Mouse (Mus musculus) neural tube, embryonic 10.5 days (tissue): Measurements from ENCODE around the gene Elk3.

Source experiments
- DNase-seq: peaks from one replicate; pipeline ENCODE4 v3.0.0-alpha.2; 2017; ENCODE audit warnings: low spot score; ENCODE audit errors: extremely low spot score

The Elk3 gene

DNA sequence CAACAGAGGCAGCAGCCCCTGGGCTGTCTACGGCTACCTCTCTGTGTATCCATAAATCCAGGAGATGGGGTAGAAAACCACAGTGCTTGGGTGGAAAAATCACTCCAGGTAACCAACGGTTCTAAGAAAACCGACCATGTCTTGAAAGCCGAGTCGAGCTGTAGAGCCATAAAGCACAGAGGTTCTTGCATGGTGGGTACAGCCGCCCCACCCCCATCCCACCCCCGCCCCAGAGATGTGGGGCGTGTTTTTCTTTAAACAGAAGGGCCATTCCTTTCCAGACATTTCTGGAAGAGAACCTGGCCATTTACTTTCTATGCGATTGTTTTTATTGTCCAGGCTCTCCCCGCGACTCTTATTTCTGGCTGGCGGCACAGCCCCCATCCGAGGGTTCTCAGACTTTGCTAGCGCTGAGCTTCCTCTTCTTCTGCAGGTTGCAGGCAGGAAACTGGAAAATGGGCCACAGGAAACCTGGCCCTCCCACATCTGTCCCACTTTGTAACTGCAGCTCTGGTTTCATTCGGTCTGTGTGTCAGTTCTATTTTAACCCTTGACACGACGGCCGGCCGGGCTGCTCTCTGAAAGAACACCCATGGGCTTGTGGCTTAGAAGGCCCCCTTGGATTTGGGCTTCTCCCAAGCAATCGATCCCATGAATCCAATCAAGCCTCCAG lies 16.3 kb downstream of the Elk3 start:
- no peak for DNase-seq

DNA sequence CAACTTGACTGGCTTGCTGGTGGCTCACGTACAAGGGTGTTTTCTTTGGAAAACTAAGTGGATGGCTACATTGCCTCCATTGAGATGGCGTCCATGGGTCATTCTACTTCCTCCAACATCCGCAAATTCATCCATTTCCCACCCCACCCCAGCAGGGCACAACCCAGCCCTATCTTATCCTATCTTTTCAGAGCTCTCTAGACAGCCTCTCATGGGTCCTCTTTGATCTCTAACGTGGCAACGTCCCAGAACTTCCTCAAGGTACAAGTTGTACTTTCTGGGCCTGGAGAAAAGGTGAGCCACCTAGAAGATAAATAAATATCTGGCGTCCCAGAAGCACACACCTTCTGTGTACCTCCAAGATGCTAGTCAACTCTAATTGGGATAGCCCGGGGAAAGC lies 17.3 kb downstream of the Elk3 start:
- DNase-seq, result no peak

DNA sequence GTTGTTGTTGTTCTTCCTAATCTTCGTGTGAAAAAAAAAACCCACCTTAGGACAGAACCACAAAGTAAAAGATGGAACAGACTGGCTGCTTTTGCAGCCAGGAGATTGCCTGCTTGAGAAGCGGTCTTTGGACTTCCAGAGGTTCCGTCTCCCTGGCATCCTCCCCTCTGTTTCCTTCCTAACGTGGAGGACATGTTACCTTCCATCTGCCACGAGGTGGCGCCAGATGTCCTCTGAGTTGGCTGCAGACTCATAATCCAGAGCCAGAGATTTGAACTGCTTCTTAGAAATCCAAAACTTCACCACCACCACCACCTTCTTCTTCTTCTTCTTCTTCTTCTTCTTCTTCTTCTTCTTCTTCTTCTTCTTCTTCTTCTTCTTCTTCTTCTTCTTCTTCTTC lies 19.1 kb downstream of the Elk3 start:
- DNase-seq, result peak; percentile 76

DNA sequence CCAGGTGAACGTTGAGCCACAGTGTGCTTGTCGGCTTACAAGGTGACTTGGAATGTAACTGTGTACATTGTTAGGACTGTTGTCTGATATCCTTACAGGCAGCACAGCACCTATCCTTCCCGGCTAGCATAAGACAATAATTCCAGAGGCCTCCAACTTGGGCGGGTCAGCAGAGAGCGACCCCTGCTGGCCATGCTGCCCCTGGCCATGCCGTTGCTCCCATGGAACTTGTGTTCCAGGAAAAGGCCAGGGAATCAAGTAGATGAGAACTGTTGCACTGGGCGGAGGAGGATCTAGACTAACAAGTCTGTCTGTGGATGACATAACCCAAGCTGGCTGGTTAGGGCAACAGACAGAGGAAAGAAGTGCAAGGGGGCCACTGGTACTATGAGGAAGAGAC lies 19.6 kb downstream of the Elk3 start:
- peak; percentile 64 for DNase-seq

DNA sequence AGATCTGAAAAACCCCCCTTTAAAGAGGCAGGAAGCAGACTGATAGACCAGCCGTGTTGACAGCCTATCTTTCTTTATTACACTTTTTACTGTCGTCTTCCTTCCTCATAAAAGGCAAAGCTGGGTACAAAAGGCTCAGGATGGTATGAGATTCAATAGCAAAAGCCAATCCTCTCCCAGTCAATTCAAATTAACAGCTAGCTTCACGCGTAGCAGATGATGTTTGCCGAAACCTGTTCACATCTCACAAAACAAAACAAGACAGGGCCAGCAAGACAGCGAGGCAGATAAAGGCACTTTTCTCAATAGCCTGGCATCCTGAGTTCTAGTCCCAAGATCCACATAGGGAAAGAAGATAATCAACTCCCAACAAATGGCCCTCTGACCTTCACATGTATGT lies 21.5 kb downstream of the Elk3 start:
- DNase-seq, result no peak

DNA sequence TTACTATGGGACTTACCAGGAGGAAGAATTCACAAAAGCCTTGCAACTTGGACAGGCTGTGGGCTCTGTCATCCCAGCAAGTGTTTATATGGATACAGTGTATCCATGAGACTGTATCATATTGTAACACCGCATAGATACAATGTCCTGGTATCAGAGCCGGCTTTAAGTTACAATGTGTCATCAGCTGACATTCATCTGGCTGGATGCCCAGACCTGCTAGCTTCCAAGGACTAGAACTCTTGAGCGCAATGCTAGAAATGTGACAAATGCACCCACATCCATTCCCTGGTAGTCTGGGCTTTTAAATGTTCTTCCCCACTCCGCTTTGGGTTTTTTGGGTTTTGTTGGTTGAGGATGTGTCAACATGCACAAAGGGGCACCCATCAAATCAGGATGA lies 22.6 kb downstream of the Elk3 start:
- no peak for DNase-seq

DNA sequence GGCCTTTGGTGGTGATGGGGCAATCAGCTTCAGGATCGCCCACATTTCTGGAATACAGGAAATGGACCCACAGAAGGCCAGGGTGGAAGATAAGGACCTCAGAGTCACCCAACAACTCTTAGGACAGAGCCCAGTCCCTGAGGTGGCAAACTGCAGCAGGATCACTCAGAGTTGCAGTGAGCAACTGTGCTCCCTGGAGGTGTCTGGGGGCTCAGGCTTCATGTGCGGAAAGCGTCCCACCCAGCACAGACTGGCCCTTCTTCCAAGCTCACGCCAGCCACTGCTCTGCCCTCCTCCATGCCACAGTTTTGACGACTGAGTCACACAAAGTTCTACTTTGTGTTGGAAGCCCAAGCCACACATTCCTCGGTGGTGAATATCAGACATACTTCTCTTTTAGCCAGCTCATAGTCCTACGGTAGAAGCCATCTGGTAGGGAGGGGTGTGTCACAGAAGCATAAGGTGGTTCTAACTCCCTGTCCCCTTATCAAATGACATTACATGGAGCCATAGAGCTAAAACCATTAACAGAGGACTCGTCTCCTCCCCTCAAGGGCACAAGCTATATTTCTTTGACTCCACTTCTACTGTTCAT lies 23.3 kb downstream of the Elk3 start:
- DNase-seq, result no peak

DNA sequence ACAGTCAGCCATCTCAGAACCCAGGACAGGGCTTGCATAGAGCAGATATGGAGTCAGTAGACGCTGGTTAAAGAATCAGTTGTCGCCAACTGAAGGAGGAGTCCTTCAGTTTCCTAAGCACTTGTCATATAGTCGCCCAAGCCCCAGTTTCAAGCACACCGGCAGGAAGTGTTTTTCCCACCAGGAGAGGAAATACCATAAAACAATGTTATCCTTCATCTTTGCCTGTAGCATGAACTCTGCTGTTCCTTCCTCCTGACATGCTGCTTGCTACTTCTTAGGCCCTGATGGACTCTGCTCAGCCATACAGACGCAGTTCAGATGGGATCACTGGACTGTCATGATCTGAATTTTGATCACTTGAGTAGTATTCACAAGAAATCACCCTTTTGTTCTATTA lies 25.4 kb downstream of the Elk3 start:
- no peak for DNase-seq

DNA sequence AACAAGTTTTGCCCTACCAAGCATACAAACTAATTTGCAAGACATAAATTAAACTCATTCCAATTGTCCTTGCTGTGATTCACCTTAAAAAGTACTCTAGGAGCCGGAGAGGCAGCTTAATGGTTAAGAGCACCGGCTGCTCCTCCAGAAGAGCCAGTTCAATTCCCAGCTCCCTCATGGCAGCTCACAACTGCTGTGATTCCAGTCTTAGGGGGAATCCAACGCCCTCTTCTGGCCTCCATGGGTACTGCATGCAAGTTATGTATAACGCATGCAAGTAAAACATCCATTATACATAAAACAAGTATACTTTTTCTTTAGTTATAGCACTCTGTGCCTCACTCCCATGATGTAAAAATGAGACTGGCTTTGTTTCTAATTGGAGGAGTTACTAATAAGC lies 27.7 kb downstream of the Elk3 start:
- no peak for DNase-seq

DNA sequence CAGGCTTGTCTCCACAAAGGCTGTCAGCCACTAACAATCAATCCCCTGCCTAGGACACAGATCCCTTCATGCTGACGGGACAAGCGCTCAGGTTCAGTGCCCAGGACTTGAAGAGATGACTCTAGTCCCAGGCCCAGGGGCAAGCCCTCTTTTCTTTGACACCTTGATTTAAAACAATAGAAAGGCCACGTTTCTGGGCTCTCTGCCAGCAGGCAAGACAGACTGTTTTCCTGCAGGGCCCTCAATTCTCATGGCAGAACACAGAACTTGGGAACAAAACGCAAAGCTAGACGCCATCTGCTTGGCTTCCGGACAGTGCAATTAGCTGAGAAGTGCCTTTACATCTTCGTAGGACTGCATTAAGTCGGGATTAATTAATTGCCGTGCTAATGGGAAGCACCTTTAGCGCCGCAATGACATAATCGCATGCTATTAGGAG lies 28.4 kb downstream of the Elk3 start:
- DNase-seq, result no peak

DNA sequence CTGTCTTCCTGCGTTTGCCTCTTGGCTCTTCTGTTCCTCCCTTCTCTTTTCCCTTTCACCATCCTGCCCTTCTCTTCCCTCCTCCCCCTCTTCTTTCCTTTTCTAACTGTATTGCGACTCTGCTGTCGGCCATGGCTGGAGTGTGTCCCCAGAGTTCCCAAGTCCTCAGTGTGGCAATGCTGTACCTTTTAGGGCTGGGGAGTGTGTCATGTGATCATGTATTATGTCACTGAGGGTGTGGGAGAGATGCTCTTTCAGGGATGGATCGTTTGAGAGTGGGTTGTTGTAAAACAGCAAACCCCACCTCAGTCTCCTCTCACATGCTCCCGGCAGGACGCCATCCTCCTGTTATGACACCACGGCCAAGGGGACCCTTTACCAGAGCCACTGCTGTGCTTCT lies 29.8 kb downstream of the Elk3 start:
- no peak for DNase-seq

DNA sequence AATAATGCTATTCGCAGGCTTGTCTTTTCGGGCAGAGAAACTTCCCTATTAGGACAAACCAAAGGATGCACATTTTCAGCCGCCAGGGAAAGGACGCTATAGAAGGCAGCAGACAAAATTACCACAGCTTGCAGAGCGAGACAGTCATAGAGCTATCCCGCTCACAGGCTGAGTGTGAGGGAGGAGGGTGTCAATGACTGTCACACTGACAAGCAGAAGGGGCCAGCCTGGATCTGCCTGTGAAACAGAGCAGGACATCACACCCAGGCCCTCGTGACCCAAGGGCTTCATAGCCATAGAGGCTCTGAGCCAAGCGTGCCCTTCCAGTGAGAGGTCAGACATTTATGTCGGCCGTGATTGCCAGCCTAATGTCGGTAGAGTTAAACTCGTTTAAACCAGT lies 30.3 kb downstream of the Elk3 start:
- no peak for DNase-seq

DNA sequence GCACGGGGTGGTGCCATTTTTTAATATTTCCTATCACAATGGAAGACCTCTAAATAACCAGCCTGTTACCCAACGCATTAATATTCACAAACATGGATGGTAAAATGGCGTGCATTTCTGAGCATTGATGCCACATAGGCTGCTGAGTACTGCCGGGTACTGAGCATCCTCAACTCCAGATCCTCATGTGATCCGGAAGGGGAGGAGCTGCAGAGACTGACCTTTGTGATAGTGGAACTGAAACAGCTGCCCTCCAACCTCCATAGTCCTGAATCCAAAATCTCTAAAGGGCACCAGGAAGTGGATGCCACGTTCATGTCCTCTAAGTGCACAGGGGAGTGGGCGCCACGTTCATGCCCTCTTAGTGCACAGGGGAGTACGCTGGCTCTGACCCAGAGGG lies 31.9 kb downstream of the Elk3 start:
- no peak for DNase-seq

DNA sequence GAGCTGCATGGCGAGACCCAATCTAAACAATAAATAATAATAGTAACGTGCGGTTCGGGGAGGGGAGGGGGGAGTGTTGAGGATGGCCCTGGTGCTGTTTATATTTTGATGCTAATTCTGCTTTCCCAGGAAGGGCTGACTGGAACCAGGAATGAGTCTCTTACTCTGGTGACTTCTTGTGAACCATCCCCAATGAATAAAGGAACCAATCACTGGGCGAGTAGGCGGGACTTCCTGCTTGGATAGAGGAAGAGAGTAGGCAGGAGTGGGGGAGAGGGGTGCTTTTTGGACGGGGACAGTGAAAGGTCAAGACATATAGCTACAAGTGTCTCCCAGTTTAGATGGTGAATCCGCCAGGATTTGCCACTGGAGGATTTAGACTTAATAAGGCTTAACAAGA lies 32.6 kb downstream of the Elk3 start:
- no peak for DNase-seq

DNA sequence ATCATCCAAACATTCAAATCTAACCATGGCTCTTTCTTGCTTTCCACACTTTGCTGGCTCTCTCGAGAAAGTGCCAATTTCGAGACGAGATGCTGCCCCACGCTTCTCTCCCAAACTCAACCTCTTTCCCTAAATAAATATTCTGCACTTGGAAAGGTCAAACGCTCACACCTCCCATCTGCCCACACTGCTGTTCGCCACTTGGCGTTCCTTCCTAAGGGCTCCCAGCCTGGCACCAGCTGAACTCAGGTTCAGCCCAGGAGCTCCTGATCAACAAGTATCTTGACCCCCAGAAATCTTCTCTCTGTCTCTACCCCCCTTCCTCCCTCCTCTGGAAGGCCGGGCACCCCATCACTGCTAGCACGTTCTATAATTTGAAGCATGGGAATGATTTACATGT lies 34.1 kb downstream of the Elk3 start:
- DNase-seq, result no peak

DNA sequence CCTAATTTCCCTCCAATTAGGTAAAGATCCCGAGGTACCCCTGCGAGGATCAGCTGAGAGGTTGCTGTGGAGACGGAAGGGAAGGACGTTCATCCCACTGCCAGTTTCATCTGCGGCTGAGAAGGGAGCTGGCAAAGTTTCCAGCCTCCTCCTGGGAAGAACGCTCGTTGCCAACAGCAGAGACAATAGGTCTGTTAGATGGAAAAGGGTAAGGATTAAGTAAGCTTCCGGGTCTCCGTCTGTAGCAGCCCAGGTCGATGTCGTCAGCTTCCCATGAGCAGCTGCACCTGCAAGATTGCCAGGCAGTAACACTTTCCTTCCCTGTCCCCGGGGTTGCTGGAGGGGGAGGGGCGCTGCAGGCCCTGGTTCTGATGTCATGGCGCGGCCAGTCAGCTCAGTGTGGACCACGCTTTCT lies 34.6 kb downstream of the Elk3 start:
- peak; percentile 47 for DNase-seq

DNA sequence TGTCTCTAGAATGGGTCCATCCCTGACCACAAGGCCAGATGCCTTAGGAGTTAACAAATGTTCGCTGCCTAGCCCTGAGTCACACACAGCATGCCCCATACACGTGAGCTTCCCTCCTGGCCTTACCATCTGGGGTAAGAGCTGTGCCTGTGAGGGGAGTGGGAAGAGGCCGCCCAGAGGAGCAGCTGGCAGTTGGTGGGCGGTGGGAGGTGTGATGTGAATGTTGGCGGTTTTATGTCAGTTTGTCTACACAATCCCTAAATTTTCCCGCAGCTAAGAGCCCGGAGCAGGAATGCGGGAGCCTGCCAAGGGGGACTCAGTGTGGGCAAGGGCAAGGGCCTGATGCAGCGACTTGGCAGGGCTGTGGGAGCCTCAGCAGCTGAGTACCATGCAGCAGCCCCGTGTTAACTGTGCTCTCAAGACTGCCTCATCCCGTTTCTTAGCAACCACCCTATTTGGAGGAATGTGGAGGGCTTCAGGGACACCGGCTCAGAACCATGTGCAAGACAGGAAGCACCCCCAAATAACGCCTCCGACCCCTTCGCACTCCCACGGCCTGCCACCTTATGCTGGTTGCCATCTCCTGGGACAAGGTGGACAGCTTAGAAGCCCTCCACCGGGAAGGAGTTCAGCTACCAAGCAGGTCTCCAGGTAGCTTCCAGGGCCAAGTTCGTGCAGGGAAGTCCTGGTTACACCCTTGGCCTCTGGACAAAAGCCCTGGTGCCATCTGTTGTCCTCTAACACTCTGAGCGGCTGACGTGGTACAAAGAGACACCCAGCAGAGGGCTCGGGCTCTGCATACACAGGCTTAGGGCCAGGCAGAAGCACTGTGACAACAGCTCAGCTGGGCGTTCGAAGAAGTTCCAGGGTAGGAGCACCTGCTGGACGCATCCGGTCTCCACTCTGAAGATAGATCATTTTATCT lies 35.5 kb downstream of the Elk3 start:
- no peak for DNase-seq

DNA sequence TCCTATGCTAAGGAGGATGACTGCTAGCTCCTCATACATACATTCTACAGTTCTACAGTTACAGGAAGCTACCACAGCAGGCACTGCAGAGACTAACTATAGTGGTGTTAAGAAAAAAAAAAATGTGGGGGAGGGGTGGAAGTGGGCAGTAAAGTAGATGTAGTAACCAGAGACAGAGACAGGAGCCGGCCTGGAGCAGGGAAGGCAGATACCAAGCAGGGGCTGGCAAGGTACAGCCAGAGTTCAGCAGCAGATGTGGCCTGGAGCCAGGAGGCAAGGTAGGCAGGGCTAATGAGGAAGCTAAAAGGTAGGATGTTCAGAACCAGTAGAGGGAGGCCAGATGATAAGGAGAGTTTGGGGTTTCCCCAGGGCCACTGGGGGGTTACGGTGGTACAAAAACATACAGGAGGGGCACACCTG lies 36.6 kb downstream of the Elk3 start:
- DNase-seq, result no peak

DNA sequence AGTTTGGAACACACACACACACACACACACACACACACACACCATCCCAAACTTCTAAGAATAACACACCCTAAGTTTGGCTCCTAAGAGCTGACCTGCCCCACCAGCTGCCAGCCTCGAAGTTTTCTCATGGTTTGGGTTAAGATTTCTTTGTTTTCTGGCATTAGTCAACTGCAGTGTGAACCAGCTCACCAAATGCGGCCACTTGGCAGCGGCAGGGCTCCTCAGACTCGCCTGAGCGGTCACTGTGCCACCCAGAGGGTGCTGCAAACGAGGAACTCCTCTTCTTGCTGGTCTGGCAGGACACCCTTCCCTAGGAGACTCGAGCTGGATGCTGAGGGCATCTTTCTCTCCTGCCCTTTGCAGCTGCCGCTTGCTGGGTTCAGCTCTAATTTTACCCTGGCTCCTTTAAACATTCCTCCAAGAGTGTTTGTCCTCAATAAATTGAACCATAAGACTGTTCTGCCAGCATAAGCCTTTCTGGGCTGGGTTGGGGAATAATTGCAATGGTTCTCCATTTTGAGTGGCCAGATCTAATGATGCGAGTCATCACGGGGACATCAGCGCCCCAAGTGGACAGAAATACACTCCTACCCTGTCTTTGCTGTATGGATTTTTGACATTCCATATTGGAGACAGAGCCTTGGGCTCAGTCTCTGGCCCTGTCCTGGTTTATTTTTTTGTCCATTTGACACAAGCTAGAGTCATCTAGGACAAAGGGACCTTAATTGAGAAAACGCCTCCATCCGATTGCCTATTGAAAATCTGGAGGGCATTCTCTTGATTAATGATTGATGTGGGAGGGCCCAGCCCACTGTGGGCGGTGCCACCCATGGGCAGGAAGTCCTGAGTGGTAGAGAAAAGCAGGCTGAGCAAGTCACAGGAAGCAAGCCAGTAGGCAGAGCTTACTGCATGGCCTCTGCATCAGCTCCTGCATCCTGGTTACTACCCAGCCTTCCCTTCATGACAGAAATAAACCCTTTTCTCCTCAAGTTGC lies 37.7 kb downstream of the Elk3 start:
- no peak for DNase-seq

DNA sequence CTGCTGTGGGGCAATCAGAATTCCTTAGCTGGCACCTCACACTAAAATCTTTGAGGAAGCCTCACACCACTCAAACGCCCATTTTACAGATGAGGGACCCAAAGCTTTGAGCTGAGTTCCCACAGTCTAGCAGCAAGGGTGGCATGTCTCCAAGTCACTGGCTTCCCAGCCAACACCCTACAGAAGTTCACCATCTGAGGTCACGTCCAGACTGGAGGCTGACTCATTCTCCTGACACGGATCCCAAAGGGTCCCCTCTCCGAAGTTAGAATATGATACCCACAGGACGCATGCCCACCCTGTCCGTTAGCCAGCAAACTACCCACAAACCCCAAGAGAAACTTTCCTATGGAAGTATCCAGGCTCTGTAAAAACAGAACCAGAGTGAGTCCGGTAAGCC lies 39.1 kb downstream of the Elk3 start:
- no peak for DNase-seq

DNA sequence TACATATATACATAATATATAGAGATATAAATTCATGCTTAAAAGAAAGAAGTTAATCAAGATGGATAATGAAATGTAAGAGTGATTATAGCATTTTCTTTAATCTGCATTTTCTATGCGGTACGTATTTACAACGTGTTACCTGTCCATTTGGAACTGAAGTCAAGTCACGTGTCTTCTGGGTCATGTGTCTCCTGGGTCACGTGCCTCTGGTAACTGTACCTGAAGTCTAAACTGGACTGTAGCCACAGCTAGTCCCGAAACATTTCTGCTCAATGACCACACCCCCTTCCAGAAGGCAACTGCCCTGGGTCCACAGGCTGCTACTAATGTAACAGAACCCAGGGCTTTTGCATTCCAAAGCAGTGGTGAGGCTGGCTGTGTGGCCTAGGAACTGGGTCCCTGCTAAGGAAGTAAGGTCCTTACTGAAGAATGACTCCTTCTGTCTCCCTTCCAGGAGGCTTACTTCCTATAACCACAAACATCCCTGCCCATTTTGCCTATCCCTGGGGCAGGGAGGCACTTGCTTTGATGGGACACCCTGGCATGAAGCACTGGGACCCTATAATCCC lies 40.0 kb downstream of the Elk3 start:
- DNase-seq, result no peak
